In the genomic region with DNA sequence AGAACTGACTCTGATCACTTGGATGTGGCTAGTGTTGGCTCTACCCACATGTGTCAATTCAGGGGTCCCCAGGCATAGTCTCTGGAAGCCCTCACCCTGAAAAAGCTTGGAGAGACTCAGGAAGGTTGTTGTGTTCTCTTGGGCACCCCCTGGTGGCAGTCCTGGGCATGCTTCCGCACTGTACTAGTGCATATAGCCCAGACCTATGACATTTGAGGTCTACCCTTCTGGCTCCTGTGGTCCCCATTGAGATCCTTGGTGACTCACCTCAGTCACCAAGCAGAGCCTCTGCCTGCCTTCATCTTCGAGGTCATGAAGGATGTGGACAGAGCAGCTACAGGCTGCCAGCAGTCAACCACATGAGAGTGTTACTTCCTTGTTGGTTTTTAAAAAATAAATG, we compare ENCODE assay signal across 8 mouse cellular contexts. TPM values are rescaled to one million over a fixed set of nuclear protein-coding genes. Genes with fewer than 3 reads are reported as not detected.
DNase-seq lines count a peak whose midpoint lies in the region; ATAC-seq and TF ChIP-seq lines count a peak whose summit lies in the region.
"Had no signal": no experiment of that assay in that cellular context is flagged by ENCODE, and none has a peak within 500 bp of the region (broad histone marks: within the 10 kb centered on the region; RNA-seq: fewer than 3 reads in every experiment).

No protein-coding gene starts in this region.

- H3K4me2 ChIP-seq in embryonic facial prominence, embryonic 14.5 days (ENCODE audit: low read depth, low read length) = no peak overlapping the region
- no peak overlapping the region for H3K4me2 ChIP-seq in midbrain, postnatal 0 days (ENCODE audit: low read depth, low read length, poor library complexity, severe bottlenecking)
- H3K4me2 ChIP-seq: limb, embryonic 12.5 days had no signal

- peak; percentile 67 to 73 for DNase-seq in layer of hippocampus, postnatal 10 days (ENCODE audit: low spot score in 2 of 2)
- DNase-seq in layer of hippocampus, adult 9-11 months = no peak
- peak; percentile 61 to 62 for DNase-seq in B cell, adult 2 months
- DNase-seq in embryonic facial prominence, embryonic 14.5 days (ENCODE audit: low spot score) = peak; percentile 22
- DNase-seq in midbrain, postnatal 0 days (ENCODE audit: low spot score) = peak; percentile 54
- DNase-seq in layer of hippocampus, adult 9-10 months (ENCODE audit: low spot score) = no peak

- H3K27me3 ChIP-seq in E14TG2a.4 (ENCODE audit: insufficient read depth, low read length) = peaks cover 27% of the 10 kb centered on the region
- H3K27me3 ChIP-seq in embryonic facial prominence, embryonic 14.5 days (replicated peaks; ENCODE audit: control insufficient read depth, insufficient read depth, low read length) = no peaks in the 10 kb centered on the region
- no peaks in the 10 kb centered on the region for H3K27me3 ChIP-seq in midbrain, postnatal 0 days (ENCODE audit: insufficient read depth, low read length)

- peaks cover 54% of the 10 kb centered on the region for H3K4me1 ChIP-seq in E14TG2a.4 (replicated peaks; ENCODE audit: low read depth, low read length)
- peaks cover 4% of the 10 kb centered on the region for H3K4me1 ChIP-seq in embryonic facial prominence, embryonic 14.5 days (ENCODE audit: control insufficient read depth, insufficient read depth, low read length)
- 0 out of 2 replicates have a peak, but pooled peaks cover 4% of the 10 kb centered on the region for H3K4me1 ChIP-seq in midbrain, postnatal 0 days (ENCODE audit: insufficient read depth, low read length)

- H3K9me3 ChIP-seq in E14TG2a.4 (ENCODE audit: low read length) = no peaks in the 10 kb centered on the region
- H3K9me3 ChIP-seq in embryonic facial prominence, embryonic 14.5 days (ENCODE audit: control insufficient read depth, low read length) = no peaks in the 10 kb centered on the region
- no peaks in the 10 kb centered on the region for H3K9me3 ChIP-seq in midbrain, postnatal 0 days (ENCODE audit: low read length)
- H3K9me3 ChIP-seq: limb, embryonic 12.5 days had no signal

- peaks cover 27% of the 10 kb centered on the region for H3K36me3 ChIP-seq in E14TG2a.4 (ENCODE audit: insufficient read depth, low read length)
- peaks cover 32% of the 10 kb centered on the region for H3K36me3 ChIP-seq in embryonic facial prominence, embryonic 14.5 days (ENCODE audit: control insufficient read depth, insufficient read depth, low read length)
- peaks cover 33% of the 10 kb centered on the region for H3K36me3 ChIP-seq in midbrain, postnatal 0 days (ENCODE audit: insufficient read depth, low read length)

- no peak overlapping the region for H3K4me3 ChIP-seq in E14TG2a.4 (replicated peaks; ENCODE audit: low read length)
- H3K4me3 ChIP-seq in embryonic facial prominence, embryonic 14.5 days (ENCODE audit: low read depth, low read length) = no peak overlapping the region
- no peak overlapping the region for H3K4me3 ChIP-seq in midbrain, postnatal 0 days (ENCODE audit: low read depth, low read length)
- H3K4me3 ChIP-seq: limb, embryonic 12.5 days had no signal

- peak; percentile 81 for TF ChIP-seq CTCF in E14TG2a.4 (conservative IDR thresholded peaks at IDR 0.05; ENCODE audit: low read length)
- peak; percentile 80 for TF ChIP-seq CTCF in midbrain, postnatal 0 days (IDR thresholded peaks at IDR 0.05)

- H3K9ac ChIP-seq in embryonic facial prominence, embryonic 14.5 days (ENCODE audit: low read depth, low read length) = no peak overlapping the region
- no peak overlapping the region for H3K9ac ChIP-seq in midbrain, postnatal 0 days (replicated peaks; ENCODE audit: low read length, poor library complexity, severe bottlenecking)
- H3K9ac ChIP-seq: limb, embryonic 12.5 days had no signal

- H3K27ac ChIP-seq in embryonic facial prominence, embryonic 14.5 days (replicated peaks; ENCODE audit: low read depth, low read length) = no peak overlapping the region
- no peak overlapping the region for H3K27ac ChIP-seq in midbrain, postnatal 0 days (ENCODE audit: low read depth, low read length)
- H3K27ac ChIP-seq: limb, embryonic 12.5 days had no signal

- no peak for ATAC-seq in embryonic facial prominence, embryonic 14.5 days (ENCODE audit: low read depth)
- no peak for ATAC-seq in midbrain, postnatal 0 days (ENCODE audit: low FRiP score)

- 79% methylated on average over 2 of the region's 2 CpGs for WGBS in embryonic facial prominence, embryonic 14.5 days
- 74% methylated on average over 2 of the region's 2 CpGs for WGBS in midbrain, postnatal 0 days

RNA-seq across cellular contexts. Expression of gene Pgls, which starts 5.1 kb away (rescaled TPM):
- total RNA-seq in layer of hippocampus, postnatal 10 days (2021) = 10 to 100 TPM; 75.1 to 81.0 TPM
- polyA plus RNA-seq in embryonic facial prominence, embryonic 14.5 days (2014; fragmentation: Nextera tagmentation; extraction: Ambion mirVana) = 239 and 245 TPM in 2 replicates
- total RNA-seq in midbrain, postnatal 0 days (2014; rRNA removed) = 333 and 399 TPM in 2 replicates
- polyA plus RNA-seq in midbrain, postnatal 0 days (2015; fragmentation: Nextera tagmentation; extraction: Ambion mirVana) = 293 and 300 TPM in 2 replicates

RNA-seq across cellular contexts. Expression of gene Fam129c, which starts 10.6 kb away (rescaled TPM):
- total RNA-seq in layer of hippocampus, postnatal 10 days (2021) = 1 to 10 TPM; 4.6 to 5.8 TPM
- polyA plus RNA-seq in embryonic facial prominence, embryonic 14.5 days (2014; fragmentation: Nextera tagmentation; extraction: Ambion mirVana) = 2.3 and 3.5 TPM in 2 replicates
- 5.3 and 5.9 TPM in 2 replicates for total RNA-seq in midbrain, postnatal 0 days (2014; rRNA removed)
- 4.5 and 4.7 TPM in 2 replicates for polyA plus RNA-seq in midbrain, postnatal 0 days (2015; fragmentation: Nextera tagmentation; extraction: Ambion mirVana)

RNA-seq across cellular contexts. Expression of gene Slc27a1, which starts 18.2 kb away (rescaled TPM):
- total RNA-seq in layer of hippocampus, postnatal 10 days (2021) = 10 to 100 TPM; 76.8 to 92.7 TPM
- polyA plus RNA-seq in embryonic facial prominence, embryonic 14.5 days (2014; fragmentation: Nextera tagmentation; extraction: Ambion mirVana) = 15.5 and 20.4 TPM in 2 replicates
- total RNA-seq in midbrain, postnatal 0 days (2014; rRNA removed) = 150 and 160 TPM in 2 replicates
- 99.7 and 110 TPM in 2 replicates for polyA plus RNA-seq in midbrain, postnatal 0 days (2015; fragmentation: Nextera tagmentation; extraction: Ambion mirVana)

RNA-seq across cellular contexts. Expression of gene Nxnl1, which starts 20.5 kb away (rescaled TPM):
- total RNA-seq in layer of hippocampus, postnatal 10 days (2021) = not detected
- 0.07 TPM in 1 of 2 replicates, not detected in the other for polyA plus RNA-seq in embryonic facial prominence, embryonic 14.5 days (2014; fragmentation: Nextera tagmentation; extraction: Ambion mirVana)
- 0.55 TPM in 1 of 2 replicates, not detected in the other for total RNA-seq in midbrain, postnatal 0 days (2014; rRNA removed)
- polyA plus RNA-seq in midbrain, postnatal 0 days (2015; fragmentation: Nextera tagmentation; extraction: Ambion mirVana) = 0.05 and 0.12 TPM in 2 replicates
- polyA plus RNA-seq: limb, embryonic 12.5 days had no signal

RNA-seq across cellular contexts. Expression of gene Colgalt1, which starts 23.9 kb away (rescaled TPM):
- 10 to 100 TPM; 65.8 to 77.0 TPM for total RNA-seq in layer of hippocampus, postnatal 10 days (2021)
- polyA plus RNA-seq in embryonic facial prominence, embryonic 14.5 days (2014; fragmentation: Nextera tagmentation; extraction: Ambion mirVana) = 107 and 112 TPM in 2 replicates
- total RNA-seq in midbrain, postnatal 0 days (2014; rRNA removed) = 104 and 106 TPM in 2 replicates
- 62.8 TPM in 2 replicates for polyA plus RNA-seq in midbrain, postnatal 0 days (2015; fragmentation: Nextera tagmentation; extraction: Ambion mirVana)

Comparison
In these comparisons a context has a peak if more than half of its experiments do, and no peak if none do; other contexts are left out.
1. DNase-seq: peak in layer of hippocampus, postnatal 10 days (2 of 2), B cell, adult 2 months (2 of 2), embryonic facial prominence, embryonic 14.5 days (single experiment) and midbrain, postnatal 0 days (single experiment); none in layer of hippocampus, adult 9-11 months (single experiment) and layer of hippocampus, adult 9-10 months (single experiment).